Mouse (Mus musculus) cerebellum, adult 2 months (tissue): Measurements from ENCODE around the gene Dand5.

Source experiments
- CTCF ChIP-seq: fragments of 200-500 bp; IDR thresholded peaks from 2 replicates; pipeline ENCODE4 v1.5.1; 2011; ENCODE audit warnings: low read depth, mild to moderate bottlenecking, control low read depth, low read length, moderate library complexity, borderline replicate concordance; ENCODE audit not compliant: insufficient read depth
- POLR2A ChIP-seq: fragments of 200-500 bp; IDR thresholded peaks from 2 replicates; pipeline ENCODE4 v1.6.1; 2011; ENCODE audit warnings: low read length, control low read depth, borderline replicate concordance; ENCODE audit not compliant: insufficient read depth

GRCm38 (mm10) chr8:84789855-84790486 lies 32.7 kb downstream of the Dand5 start:
- no peak for TF ChIP-seq POLR2A
- no peak for TF ChIP-seq CTCF
